Mouse (Mus musculus): ENCODE results near the gene Lrrc47. TPM values are rescaled to one million over a fixed set of nuclear protein-coding genes. Genes with fewer than 3 reads are reported as not detected.

Gene Lrrc47
- 42.6 and 43.4 TPM in 2 replicates for total RNA-seq (2017)

GRCm38 (mm10) chr4:154011646-154012089, at the start of gene Lrrc47:
Gene Lrrc47 (plus strand): TSS chr4:154011731.
- peak; percentile 83 for ATAC-seq (ENCODE audit: extremely low read depth, insufficient number of reproducible peaks, low FRiP score, poor library complexity, severe bottlenecking)

- ATAC-seq (ENCODE audit: extremely low read depth, insufficient number of reproducible peaks, low FRiP score, poor library complexity, severe bottlenecking), result no peak
Observed at GRCm38 (mm10) chr4:153962631-153963030, 48.9 kb upstream of the Lrrc47 start.

GRCm38 (mm10) chr4:153966651-153967050, 44.9 kb upstream of the Lrrc47 start:
- ATAC-seq (ENCODE audit: extremely low read depth, insufficient number of reproducible peaks, low FRiP score, poor library complexity, severe bottlenecking), result no peak

- ATAC-seq (ENCODE audit: extremely low read depth, insufficient number of reproducible peaks, low FRiP score, poor library complexity, severe bottlenecking), result no peak
Observed at GRCm38 (mm10) chr4:153967556-153967955, 44.0 kb upstream of the Lrrc47 start.

- ATAC-seq (ENCODE audit: extremely low read depth, insufficient number of reproducible peaks, low FRiP score, poor library complexity, severe bottlenecking), result no peak
Observed at GRCm38 (mm10) chr4:153968063-153968462, 43.5 kb upstream of the Lrrc47 start.

GRCm38 (mm10) chr4:153974431-153975291, 36.9 kb upstream of the Lrrc47 start, which contains the start of the genes Dffb and Cep104:
Gene Dffb (minus strand): TSS chr4:153975126.
Gene Cep104 (plus strand): TSS chr4:153975194.
- ATAC-seq (ENCODE audit: extremely low read depth, insufficient number of reproducible peaks, low FRiP score, poor library complexity, severe bottlenecking), result peak; percentile 86

- ATAC-seq (ENCODE audit: extremely low read depth, insufficient number of reproducible peaks, low FRiP score, poor library complexity, severe bottlenecking), result no peak
Observed at GRCm38 (mm10) chr4:153975292-153975662, 36.3 kb upstream of the Lrrc47 start.

GRCm38 (mm10) chr4:153975768-153976167, 35.8 kb upstream of the Lrrc47 start:
- no peak for ATAC-seq (ENCODE audit: extremely low read depth, insufficient number of reproducible peaks, low FRiP score, poor library complexity, severe bottlenecking)

GRCm38 (mm10) chr4:153979243-153979642, 32.3 kb upstream of the Lrrc47 start:
- no peak for ATAC-seq (ENCODE audit: extremely low read depth, insufficient number of reproducible peaks, low FRiP score, poor library complexity, severe bottlenecking)

- ATAC-seq (ENCODE audit: extremely low read depth, insufficient number of reproducible peaks, low FRiP score, poor library complexity, severe bottlenecking), result no peak
Observed at GRCm38 (mm10) chr4:153980470-153980869, 31.1 kb upstream of the Lrrc47 start.

GRCm38 (mm10) chr4:153992715-153993114, 18.8 kb upstream of the Lrrc47 start:
- no peak for ATAC-seq (ENCODE audit: extremely low read depth, insufficient number of reproducible peaks, low FRiP score, poor library complexity, severe bottlenecking)

- no peak for ATAC-seq (ENCODE audit: extremely low read depth, insufficient number of reproducible peaks, low FRiP score, poor library complexity, severe bottlenecking)
Observed at GRCm38 (mm10) chr4:153993505-153993904, 18.0 kb upstream of the Lrrc47 start.

- no peak for ATAC-seq (ENCODE audit: extremely low read depth, insufficient number of reproducible peaks, low FRiP score, poor library complexity, severe bottlenecking)
Observed at GRCm38 (mm10) chr4:154005488-154005887, 6.0 kb upstream of the Lrrc47 start.

- ATAC-seq (ENCODE audit: extremely low read depth, insufficient number of reproducible peaks, low FRiP score, poor library complexity, severe bottlenecking), result no peak
Observed at GRCm38 (mm10) chr4:154006264-154006663, 5.3 kb upstream of the Lrrc47 start.

- no peak for ATAC-seq (ENCODE audit: extremely low read depth, insufficient number of reproducible peaks, low FRiP score, poor library complexity, severe bottlenecking)
Observed at GRCm38 (mm10) chr4:154007759-154008158, 3.8 kb upstream of the Lrrc47 start.

- ATAC-seq (ENCODE audit: extremely low read depth, insufficient number of reproducible peaks, low FRiP score, poor library complexity, severe bottlenecking), result 0 out of 2 replicates have a peak, but pooled peaks have one; percentile 9
Observed at GRCm38 (mm10) chr4:154010907-154011645, 455 bp upstream of the Lrrc47 start.

- ATAC-seq (ENCODE audit: extremely low read depth, insufficient number of reproducible peaks, low FRiP score, poor library complexity, severe bottlenecking), result no peak
Observed at GRCm38 (mm10) chr4:154012132-154012882, 776 bp downstream of the Lrrc47 start.

- ATAC-seq (ENCODE audit: extremely low read depth, insufficient number of reproducible peaks, low FRiP score, poor library complexity, severe bottlenecking), result no peak
Observed at GRCm38 (mm10) chr4:154015476-154015875, 3.9 kb downstream of the Lrrc47 start.

- no peak for ATAC-seq (ENCODE audit: extremely low read depth, insufficient number of reproducible peaks, low FRiP score, poor library complexity, severe bottlenecking)
Observed at GRCm38 (mm10) chr4:154019571-154019970, 8.0 kb downstream of the Lrrc47 start.

Measured in neutrophil, adult 5-6 weeks (primary cell).